Mouse (Mus musculus) ES-Bruce4 (cell line): Measurements from ENCODE around the gene Man1c1.

Experiments
- CTCF ChIP-seq: IDR thresholded peaks from one replicate; pipeline ENCODE4 v1.8.1; 2011; ENCODE audit warnings: low read depth, low read length
- POLR2A ChIP-seq: IDR thresholded peaks from one replicate; pipeline ENCODE4 v1.8.1; 2011; ENCODE audit warnings: low read length; ENCODE audit not compliant: insufficient read depth

DNA sequence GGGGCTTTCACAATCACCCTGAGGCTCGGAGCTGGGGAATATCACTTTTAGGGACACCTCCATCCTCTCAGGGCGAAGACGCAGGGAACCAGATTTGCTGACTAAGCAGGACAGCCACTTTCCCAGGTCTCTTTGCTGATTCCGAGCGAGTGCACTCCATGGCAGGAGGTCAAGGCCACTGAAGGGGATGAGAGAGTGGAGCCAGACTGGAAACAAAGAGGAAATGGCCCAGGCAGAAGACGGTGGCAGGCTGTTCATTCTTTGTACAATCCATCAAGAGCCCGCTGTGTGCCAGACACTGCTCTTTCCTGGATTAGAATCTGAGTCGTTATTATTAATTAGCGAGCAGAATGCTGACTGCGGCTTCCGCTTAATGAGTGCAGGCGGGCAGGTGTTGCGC lies 70.1 kb downstream of the Man1c1 start:
- TF ChIP-seq POLR2A: no peak
- TF ChIP-seq CTCF: no peak
